Mouse (Mus musculus) intestine, embryonic 16.5 days (tissue): ENCODE measurements around the gene Fbxl17. TPM values are rescaled to one million over a fixed set of nuclear protein-coding genes. Genes with fewer than 3 reads are reported as not detected.
A peak's percentile ranks its signal among the peaks of the same experiment; 100 is the strongest.

ENCODE experiments used
- ATAC-seq: fragments of 200-750 bp; cut with Nextera tagmentation; 2 replicates; pipeline ENCODE4 v1.8.0; 2017; ENCODE audit warnings: moderate TSS enrichment, moderate library complexity
- H3K27ac ChIP-seq: fragments of 300-500 bp; sonication (generic); 2 replicates; pipeline ENCODE4 v1.5.1; 2014; ENCODE audit warnings: mild to moderate bottlenecking, low read length
- H3K27me3 ChIP-seq: fragments of 300-500 bp; sonication (generic); replicated peaks from 2 replicates; pipeline ENCODE4 v1.6.1; 2014; ENCODE audit warnings: low read length, control low read depth, mixed read lengths; ENCODE audit not compliant: control insufficient read depth, insufficient read depth
- H3K36me3 ChIP-seq: fragments of 300-500 bp; sonication (generic); 2 replicates; pipeline ENCODE4 v1.6.1; 2014; ENCODE audit warnings: low read length, control low read depth; ENCODE audit not compliant: control insufficient read depth, insufficient read depth
- H3K4me1 ChIP-seq: fragments of 300-500 bp; sonication (generic); 2 replicates; pipeline ENCODE4 v1.6.1; 2014; ENCODE audit warnings: low read length, control low read depth, mixed read lengths; ENCODE audit not compliant: control insufficient read depth, insufficient read depth
- H3K4me2 ChIP-seq: fragments of 300-500 bp; sonication (generic); 2 replicates; pipeline ENCODE4 v1.6.1; 2014; ENCODE audit warnings: low read depth, low read length, control low read depth
- H3K4me3 ChIP-seq: fragments of 300-500 bp; sonication (generic); 2 replicates; pipeline ENCODE4 v1.5.1; 2014; ENCODE audit warnings: mild to moderate bottlenecking, low read length
- H3K9ac ChIP-seq: fragments of 300-500 bp; sonication (generic); 2 replicates; pipeline ENCODE4 v1.6.1; 2014; ENCODE audit warnings: low read depth, low read length
- H3K9me3 ChIP-seq: fragments of 300-500 bp; sonication (generic); 2 replicates; pipeline ENCODE4 v1.6.1; 2016; ENCODE audit warnings: low read length, control low read depth; ENCODE audit not compliant: control insufficient read depth
- WGBS: fragments of 180-500 bp; shearing (Covaris S2); extraction: QIAGEN DNeasy Blood & Tissue Kit; methylation state at CpG from one replicate; pipeline ENCODE4 v1.1.7; 2014; 5-methylcytosine and 5-hydroxymethylcytosine counted together
- polyA plus RNA-seq: library from polyadenylated mRNA; unstranded; fragments of >200 nt; fragmentation: Nextera tagmentation; extraction: Ambion mirVana; gene quantifications from 2 replicates; pipeline ENCODE4 v1.2.1, GENCODE M21; 2015

Fbxl17 gene
- polyA plus RNA-seq, 1 experiment from 2014 or later = 2.3 TPM

DNA sequence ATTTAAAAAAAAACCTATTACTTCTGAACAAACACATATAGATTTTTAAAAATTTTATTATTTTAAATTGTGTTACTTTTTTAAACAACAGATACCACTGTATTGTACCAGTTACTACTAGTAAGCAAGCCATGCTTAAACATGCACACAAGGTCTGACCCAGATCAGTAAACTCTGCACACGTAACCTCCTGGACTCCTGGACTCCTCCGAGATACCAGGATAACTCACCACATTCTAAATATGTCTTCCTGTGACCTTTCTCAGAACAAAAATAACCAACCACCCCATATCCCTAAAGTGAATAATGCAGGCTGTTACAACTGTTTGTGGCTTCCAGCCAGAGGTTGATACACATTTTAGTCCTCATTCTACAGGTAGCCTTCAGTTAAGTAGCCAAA, 170.9 kb downstream of the Fbxl17 start:
- no peak for ATAC-seq
- 86% methylated on average over 2 of the region's 2 CpGs for WGBS
- no peaks in the 10 kb centered on the region for H3K4me1 ChIP-seq

DNA sequence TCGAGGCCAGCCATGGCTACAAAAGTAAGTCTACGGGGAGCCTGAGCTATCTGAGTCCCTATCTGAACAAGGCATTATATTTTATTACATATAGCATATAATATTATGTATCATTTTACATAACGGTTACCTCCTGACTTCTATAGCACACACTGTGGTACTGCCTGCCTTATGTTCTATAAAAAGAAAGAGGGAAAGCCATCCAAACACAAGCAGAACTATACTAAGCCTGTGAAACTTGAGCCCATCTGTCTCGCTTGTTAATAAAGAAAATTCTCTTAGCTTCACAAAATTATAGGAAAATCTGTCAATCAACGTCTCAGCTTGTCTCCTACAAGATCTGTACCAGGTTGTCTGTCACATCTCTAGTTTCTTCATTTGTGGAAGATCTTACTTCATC, 173.6 kb downstream of the Fbxl17 start:
- 87% methylated on average over 5 of the region's 5 CpGs for WGBS
- no peak for ATAC-seq

More for the DNA sequence above, 170.9 kb downstream of the Fbxl17 start:
- Histone ChIP-seq H3K27me3 (no peaks in the 10 kb centered on the region), H3K9me3 (no peaks in the 10 kb centered on the region), H3K9ac (no peak overlapping the region), H3K27ac (no peak overlapping the region), H3K4me3 (no peak overlapping the region), H3K36me3 (no peaks in the 10 kb centered on the region), H3K4me2 (no peak overlapping the region)

DNA sequence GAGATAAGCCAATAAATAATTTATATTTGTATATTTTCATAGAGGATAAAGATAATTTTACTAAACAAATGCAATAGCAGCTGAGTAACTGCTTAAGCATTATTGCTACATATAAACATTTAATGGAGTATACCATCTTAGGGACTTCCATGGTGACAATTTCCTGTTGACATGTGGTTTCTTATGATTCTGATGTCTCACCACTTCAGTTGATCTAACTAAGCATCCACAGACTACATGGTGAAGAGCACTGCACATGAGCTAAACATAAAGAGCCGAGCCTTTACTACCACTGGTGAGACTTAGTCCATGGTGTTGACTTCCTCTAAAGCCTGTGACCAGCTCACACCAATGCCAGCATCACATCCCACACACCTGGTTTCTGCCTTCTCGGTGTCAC, 175.1 kb downstream of the Fbxl17 start:
- H3K9ac ChIP-seq = no peak overlapping the region
- H3K36me3 ChIP-seq = no peaks in the 10 kb centered on the region
- 0 out of 2 replicates have a peak, but pooled peaks cover 7% of the 10 kb centered on the region for H3K4me1 ChIP-seq
- no peak overlapping the region for H3K27ac ChIP-seq
- no peak overlapping the region for H3K4me2 ChIP-seq
- no peaks in the 10 kb centered on the region for H3K27me3 ChIP-seq
- H3K4me3 ChIP-seq = no peak overlapping the region
- no peaks in the 10 kb centered on the region for H3K9me3 ChIP-seq
- no peak for ATAC-seq
- 86% methylated on average over 2 of the region's 2 CpGs for WGBS

More for the DNA sequence above, 173.6 kb downstream of the Fbxl17 start:
- Histone ChIP-seq H3K27ac (no peak overlapping the region), H3K4me2 (no peak overlapping the region), H3K4me3 (no peak overlapping the region), H3K27me3 (no peaks in the 10 kb centered on the region), H3K9ac (no peak overlapping the region), H3K4me1 (0 out of 2 replicates have a peak, but pooled peaks cover 5% of the 10 kb centered on the region), H3K9me3 (no peaks in the 10 kb centered on the region), H3K36me3 (no peaks in the 10 kb centered on the region)

DNA sequence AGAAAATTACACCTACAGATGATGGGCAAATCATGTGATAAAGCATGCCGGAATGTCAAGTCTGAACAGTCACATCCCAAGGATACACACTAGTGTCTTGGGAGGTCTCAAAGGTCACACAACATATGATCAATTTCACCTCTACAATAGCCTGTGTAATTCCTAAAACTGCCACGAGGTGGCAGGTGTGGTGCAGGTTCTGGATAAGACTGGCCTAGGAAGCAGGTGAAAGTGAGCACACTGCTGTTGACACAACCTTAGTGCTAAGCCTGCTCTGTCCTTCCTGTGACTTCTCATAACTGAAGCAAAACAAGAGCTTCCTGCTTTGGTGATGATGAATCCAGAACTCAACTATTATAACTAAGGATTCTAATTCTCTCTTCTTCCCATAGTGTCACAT, 175.8 kb downstream of the Fbxl17 start:
- H3K36me3 ChIP-seq = no peaks in the 10 kb centered on the region
- WGBS = 26% methylated on average over 2 of the region's 2 CpGs
- no peaks in the 10 kb centered on the region for H3K27me3 ChIP-seq
- 0 out of 2 replicates have a peak, but pooled peaks cover 7% of the 10 kb centered on the region for H3K4me1 ChIP-seq
- no peak overlapping the region for H3K4me2 ChIP-seq
- H3K4me3 ChIP-seq = no peak overlapping the region
- no peak overlapping the region for H3K9ac ChIP-seq
- ATAC-seq = peak; percentile 81
- H3K9me3 ChIP-seq = no peaks in the 10 kb centered on the region
- H3K27ac ChIP-seq = no peak overlapping the region

DNA sequence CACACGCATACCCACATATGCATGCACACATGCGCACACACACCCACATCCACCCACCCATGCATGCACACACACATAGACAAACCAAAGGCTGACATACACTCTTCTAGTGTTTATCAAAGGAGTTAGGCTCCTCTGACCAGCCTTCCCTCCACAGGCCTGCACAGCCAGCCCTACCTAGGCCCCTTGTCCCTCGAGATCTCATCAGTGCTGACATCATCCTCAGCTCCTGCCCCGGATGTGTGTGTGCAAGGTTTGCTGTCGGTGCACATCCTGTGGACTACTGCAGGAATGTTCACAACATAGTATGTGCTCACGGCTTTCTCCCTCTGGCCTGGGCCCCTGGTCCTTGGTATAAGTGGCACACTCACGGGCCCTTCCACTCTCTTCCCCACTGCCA, 177.0 kb downstream of the Fbxl17 start:
- no peak overlapping the region for H3K4me3 ChIP-seq
- WGBS = 74% methylated on average over 7 of the region's 7 CpGs
- no peak overlapping the region for H3K9ac ChIP-seq
- H3K4me1 ChIP-seq = 0 out of 2 replicates have a peak, but pooled peaks cover 7% of the 10 kb centered on the region
- no peak overlapping the region for H3K27ac ChIP-seq
- H3K27me3 ChIP-seq = no peaks in the 10 kb centered on the region
- no peaks in the 10 kb centered on the region for H3K9me3 ChIP-seq
- peak; percentile 18; the same call in 1 of the 2 replicates for ATAC-seq
- H3K36me3 ChIP-seq = no peaks in the 10 kb centered on the region
- no peak overlapping the region for H3K4me2 ChIP-seq

DNA sequence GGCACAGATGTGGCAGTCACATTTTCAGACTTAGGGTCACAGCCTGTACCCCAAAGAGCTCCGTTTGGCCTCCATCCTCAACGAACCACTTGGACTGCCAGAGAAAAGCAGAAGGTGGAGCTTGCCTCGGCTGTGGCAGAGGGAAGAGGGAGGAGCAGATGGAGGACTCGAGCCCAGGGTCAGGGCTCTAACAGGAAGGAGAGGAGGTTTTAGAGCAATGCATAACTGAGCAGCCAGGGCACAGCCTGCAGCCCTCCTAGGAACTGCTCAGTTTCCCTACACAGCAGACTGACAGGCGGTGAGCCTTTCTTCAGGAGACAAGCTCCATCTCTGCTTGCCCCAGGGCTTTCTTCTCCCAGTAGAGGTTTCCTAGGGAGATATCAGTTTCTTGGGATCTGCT, 178.5 kb downstream of the Fbxl17 start:
- H3K4me3 ChIP-seq = no peak overlapping the region
- 47% methylated on average over 5 of the region's 5 CpGs for WGBS
- no peak overlapping the region for H3K9ac ChIP-seq
- ATAC-seq = no peak
- H3K4me2 ChIP-seq = no peak overlapping the region
- peaks cover 11% of the 10 kb centered on the region; the same call in 1 of the 2 replicates for H3K4me1 ChIP-seq
- no peak overlapping the region for H3K27ac ChIP-seq
- no peaks in the 10 kb centered on the region for H3K9me3 ChIP-seq
- no peaks in the 10 kb centered on the region for H3K27me3 ChIP-seq
- no peaks in the 10 kb centered on the region for H3K36me3 ChIP-seq

DNA sequence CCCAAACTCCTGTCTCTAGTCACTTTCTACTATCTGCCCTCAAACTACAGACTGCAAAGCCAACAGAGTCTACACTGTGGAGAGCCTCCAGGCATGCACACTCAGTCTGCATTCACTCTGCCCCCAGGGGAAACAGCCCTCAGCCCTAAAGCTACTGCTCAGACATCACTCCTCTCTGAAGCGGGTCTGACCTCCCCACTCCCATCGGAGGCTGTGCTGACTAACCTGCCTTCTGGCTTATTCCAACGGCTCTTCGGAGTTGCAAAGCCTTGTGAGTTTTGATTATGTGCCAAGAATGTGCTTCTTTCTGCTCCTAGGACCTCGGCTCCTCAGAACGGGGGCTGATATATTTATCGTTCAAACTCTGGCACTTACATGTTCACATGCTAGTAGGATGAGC, 182.3 kb downstream of the Fbxl17 start:
- Histone ChIP-seq H3K9ac (no peak overlapping the region), H3K27ac (no peak overlapping the region), H3K4me2 (no peak overlapping the region), H3K9me3 (peaks cover 3% of the 10 kb centered on the region; the same call in 1 of the 2 replicates), H3K4me3 (no peak overlapping the region), H3K36me3 (0 out of 2 replicates have a peak, but pooled peaks cover 2% of the 10 kb centered on the region), H3K27me3 (no peaks in the 10 kb centered on the region), H3K4me1 (peaks cover 11% of the 10 kb centered on the region; the same call in 1 of the 2 replicates)
- ATAC-seq = no peak
- 43% methylated on average over 7 of the region's 7 CpGs for WGBS

DNA sequence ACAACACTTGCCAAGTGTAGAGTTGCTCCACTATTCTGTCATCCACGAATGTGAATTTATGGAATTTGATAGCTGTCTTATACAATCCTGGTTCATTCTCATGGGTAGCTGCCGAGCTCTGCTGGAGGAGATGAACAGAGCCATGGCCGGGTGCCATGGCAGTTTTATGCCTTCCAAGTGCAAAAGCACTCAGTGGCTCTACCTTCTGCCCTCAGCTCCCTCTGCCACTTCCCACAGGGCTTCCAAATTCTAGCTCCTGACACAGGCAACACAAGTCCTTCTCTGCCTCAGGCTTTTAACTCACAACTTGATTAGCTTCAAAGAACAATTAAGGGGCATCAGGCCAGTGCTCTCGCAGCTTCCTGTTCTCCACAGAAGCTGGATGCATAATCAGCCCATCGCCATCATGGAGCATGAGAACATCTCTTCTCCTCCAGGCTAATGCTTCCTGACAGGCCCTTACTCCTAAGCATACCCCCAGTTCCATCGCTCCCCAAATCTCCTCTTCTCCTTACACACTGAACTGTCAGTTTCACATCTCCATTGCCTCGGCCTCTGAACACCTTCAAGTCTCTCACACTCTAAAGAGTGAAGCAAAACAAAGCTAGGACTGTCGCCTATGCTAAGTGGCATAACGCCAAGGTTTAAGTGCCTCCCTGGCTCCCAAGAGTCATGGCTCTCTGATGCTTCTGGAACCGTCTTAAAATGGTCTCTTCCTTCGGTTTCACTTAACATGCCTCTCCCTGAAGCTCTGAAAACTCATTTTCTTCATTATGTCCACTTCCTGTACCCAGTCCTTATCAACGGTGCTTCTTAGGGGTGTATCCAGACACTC, 184.0 kb downstream of the Fbxl17 start:
- no peak for ATAC-seq
- no peak overlapping the region for H3K9ac ChIP-seq
- no peak overlapping the region for H3K4me2 ChIP-seq
- peaks cover 3% of the 10 kb centered on the region; the same call in 1 of the 2 replicates for H3K9me3 ChIP-seq
- peaks cover 3% of the 10 kb centered on the region; the same call in 1 of the 2 replicates for H3K4me1 ChIP-seq
- H3K36me3 ChIP-seq = 0 out of 2 replicates have a peak, but pooled peaks cover 2% of the 10 kb centered on the region
- H3K4me3 ChIP-seq = no peak overlapping the region
- H3K27me3 ChIP-seq = no peaks in the 10 kb centered on the region
- WGBS = 72% methylated on average over 12 of the region's 12 CpGs
- H3K27ac ChIP-seq = no peak overlapping the region

DNA sequence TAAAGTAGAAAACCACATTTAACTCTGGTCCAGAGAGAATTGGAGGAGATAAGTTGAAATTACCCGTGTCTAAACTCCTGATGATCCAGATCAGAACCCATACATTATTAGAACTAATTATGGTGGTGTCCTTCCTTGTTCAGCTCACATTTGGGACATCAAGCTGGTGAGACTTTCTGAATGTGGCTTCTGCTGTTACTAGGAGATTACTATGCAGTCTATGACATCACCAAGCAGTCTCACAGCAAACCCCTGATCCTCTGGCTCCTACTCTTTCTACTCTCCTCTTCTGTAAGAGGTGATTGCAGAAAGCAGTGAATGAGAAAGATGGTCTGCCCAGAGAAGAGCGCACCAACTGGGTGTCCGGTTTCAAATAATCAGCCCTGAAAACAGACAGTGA, 187.0 kb downstream of the Fbxl17 start:
- Histone ChIP-seq H3K27me3 (no peaks in the 10 kb centered on the region), H3K27ac (no peak overlapping the region), H3K9me3 (peaks cover 3% of the 10 kb centered on the region; the same call in 1 of the 2 replicates), H3K4me2 (no peak overlapping the region), H3K4me1 (peaks cover 3% of the 10 kb centered on the region; the same call in 1 of the 2 replicates), H3K36me3 (0 out of 2 replicates have a peak, but pooled peaks cover 2% of the 10 kb centered on the region), H3K9ac (no peak overlapping the region), H3K4me3 (no peak overlapping the region)
- ATAC-seq = no peak
- WGBS = 93% methylated on average over 3 of the region's 3 CpGs
